Mouse (Mus musculus) heart, postnatal 10 days (tissue): Measurements from ENCODE around the gene Dhx57. TPM values are rescaled to one million over a fixed set of nuclear protein-coding genes. Genes with fewer than 3 reads are reported as not detected.
"Not testable (repeated sequence)": the region's sequence is repeated elsewhere in the genome, so short reads cannot be mapped to it uniquely, and the experiment has no call there.

Experiments
- DNase-seq, 2 experiments: peaks; one replicate each; pipeline ENCODE4 v3.0.0; 2021
- intact Hi-C: fragments of 180-260 bp; cut with DNase I; formaldehyde crosslinking; loops from one replicate; pipeline ENCODE4 v1.15.1; 2025
- total RNA-seq, 2 experiments: library from RNA; stranded (reverse); gene quantifications; 2 replicates each; pipeline ENCODE4 v1.2.3; 2021

The Dhx57 gene
- total RNA-seq, 2 experiments from 2014 or later, result 7.5 to 8.7 TPM

DNA sequence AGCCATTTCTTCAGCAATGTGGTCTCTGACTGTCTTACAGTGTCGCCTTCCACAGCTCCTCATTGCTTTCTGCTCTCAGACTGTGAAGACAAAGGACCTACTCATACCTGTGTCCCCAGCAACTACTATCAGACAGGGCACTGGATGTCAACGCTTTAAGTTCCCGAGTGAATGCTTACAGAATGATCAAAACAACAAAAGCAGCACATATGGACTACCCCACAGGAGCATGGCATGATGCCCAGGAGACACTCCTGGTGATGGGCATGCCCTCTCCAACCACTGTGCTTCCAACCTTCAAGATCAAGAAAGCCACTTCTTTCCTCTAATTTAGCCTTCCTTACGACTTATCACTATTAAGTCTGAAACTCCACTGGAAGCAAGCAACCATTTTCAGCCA, 23.2 kb downstream of the Dhx57 start:
- intact Hi-C loops, result no loop called here
- no peak for DNase-seq

DNA sequence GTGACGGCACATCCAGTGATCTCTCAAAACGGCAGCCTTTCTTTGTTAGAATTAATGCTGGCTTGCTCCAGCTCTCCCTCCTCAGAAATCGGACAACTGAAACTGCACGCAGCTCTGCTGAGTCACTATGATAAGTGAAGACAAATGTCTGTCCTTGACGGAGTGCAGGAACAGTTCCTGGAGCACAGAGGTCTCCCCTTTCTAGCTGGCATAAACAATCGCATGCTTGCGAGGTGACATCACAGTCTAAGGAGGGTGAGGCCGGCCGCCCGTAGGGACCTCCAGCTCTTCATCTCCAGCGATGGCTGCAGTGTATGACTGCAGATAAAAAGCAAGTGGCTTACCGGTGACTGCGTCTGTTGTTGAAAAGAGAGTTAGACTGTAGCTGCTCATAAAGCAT, 35.1 kb downstream of the Dhx57 start:
- intact Hi-C loops, result no loop called here
- peak; percentile 81 to 87 for DNase-seq

DNA sequence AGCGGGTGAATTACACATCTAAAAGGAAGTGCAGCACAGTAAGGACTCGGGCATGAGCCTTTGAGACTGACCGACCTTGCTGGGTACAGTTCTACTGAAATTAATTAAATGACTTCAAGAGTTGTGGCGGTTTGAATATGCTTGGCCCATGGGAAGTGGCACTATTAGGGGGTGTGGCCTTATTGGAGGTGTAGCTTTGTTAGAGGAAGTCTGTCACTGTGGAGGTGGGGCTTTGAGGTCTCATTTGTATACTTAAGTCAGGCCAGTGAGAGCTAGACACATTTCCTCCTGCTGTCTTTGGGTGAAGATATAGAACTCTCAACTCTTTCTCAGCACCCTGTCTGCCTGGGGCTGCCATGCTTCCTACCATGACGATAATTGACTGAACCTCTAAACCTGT, 35.9 kb downstream of the Dhx57 start:
- intact Hi-C loops, result no loop called here
- DNase-seq, result no peak

DNA sequence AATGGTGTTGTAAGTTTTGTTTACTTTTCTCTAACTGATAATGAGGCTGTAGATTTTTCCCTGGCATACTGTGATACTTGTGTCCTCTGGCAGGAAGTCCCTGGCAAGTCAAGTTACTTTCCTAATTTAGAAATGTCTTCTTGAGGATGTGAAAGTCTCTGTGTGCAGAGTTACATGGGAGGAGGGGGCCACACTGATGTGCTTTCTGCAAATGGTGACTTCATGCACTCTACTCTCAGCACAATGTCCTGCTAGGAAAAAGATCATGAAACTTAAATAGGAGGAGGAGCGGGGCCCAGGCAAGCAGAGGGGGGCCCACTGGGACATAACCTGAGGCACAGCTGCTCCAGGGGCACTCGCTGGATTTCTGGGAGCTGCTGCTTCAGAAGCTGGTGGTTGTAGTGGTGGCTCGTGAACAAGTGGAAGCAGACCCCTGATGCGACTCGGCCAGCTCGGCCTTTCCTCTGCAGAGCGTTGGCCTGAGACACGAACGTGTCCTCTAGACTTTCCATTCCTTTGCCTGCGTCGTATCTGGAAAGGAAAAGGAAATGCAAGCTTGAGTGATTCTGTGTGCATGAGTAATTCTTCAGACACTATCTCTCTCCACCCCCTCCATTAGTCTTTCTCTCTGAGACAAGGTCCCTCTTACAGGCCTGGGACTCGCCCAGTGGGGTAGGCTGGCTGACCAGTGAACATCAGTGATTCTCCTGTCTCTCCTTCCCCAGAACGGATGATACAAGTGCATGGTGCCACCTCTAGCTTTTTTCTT, 37.3 kb downstream of the Dhx57 start:
- intact Hi-C loops, result no loop called here
- DNase-seq, result peak in 1 of 2 experiments; percentile 20

DNA sequence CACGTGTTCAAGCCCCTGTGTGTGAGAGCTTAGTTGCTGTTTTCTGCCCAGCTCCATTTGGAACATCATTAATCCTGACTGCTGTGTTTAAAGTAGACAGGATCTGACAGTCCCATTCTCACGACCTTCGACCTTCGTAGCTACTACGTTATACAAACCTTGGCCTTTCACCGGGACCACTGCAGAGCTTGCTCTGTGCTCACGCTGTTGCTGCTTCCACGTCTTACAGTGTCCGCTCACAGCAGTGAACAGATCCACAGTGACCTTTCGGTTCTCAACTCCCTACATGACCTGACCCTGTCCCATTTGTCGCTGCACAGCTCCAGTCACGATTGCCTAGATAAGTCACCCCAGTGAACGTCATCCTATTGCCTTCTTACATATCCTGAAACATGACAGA, 47.2 kb downstream of the Dhx57 start:
- intact Hi-C loops, result no loop called here
- no peak for DNase-seq

DNA sequence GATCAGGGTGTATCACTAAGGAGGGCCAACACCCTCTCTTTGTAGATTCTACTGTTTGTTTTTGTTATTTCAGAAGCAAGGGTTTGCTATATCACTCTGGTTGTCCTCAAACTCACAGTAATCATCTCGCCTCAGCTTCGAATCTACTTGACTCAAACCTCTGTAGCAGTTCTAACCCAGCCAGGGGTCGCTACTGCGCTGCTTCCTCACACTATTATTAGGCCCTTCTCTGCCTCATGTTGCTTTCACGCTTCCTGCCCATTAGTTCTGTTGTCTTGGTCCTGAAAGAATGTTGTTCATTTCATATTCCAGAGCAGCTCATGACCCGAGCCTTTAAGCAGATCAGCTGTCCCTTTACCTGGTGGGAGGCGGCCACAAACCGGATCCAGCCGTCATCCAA, 48.7 kb downstream of the Dhx57 start:
- no peak for DNase-seq
- intact Hi-C loops, result no loop called here

DNA sequence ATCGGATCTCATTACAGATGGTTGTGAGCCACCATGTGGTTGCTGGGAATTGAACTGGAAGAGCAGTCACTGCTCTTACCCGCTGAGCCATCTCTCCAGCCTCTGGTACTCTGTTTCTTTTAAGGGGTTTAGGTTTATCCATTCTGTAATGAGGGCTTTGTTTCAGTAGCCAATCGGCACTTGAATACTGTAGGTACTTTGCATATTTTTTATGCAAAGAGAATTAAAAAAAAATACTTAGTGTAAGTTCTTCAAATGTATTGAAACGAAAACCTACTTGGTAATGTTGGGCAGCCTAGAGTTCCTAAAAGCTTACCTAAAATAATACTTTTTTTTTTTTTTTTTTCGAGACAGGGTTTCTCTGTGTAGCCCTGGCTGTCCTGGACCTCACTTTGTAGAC, 52.8 kb downstream of the Dhx57 start:
- intact Hi-C loops, result no loop called here
- no peak for DNase-seq

DNA sequence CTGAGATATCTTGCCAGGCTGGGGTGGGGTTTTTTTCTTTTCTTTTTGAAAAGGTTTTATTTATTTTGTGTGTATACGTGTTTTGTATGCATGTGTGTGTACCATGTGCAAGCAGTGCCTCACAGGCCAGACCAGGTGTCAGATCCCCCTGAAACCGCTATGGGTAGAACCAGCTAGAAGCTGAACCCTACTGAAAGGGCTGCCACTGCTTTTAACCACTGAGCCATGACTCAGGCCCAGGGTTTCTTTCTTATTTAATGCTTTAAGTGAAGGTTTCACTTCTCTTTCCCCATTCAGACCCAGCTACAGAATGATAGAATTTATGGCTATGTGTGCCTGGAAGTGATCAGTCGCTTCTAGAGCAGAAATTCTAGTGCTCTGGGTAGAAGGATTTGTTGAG, 53.5 kb downstream of the Dhx57 start:
- intact Hi-C loops, result no loop called here
- DNase-seq, result no peak

DNA sequence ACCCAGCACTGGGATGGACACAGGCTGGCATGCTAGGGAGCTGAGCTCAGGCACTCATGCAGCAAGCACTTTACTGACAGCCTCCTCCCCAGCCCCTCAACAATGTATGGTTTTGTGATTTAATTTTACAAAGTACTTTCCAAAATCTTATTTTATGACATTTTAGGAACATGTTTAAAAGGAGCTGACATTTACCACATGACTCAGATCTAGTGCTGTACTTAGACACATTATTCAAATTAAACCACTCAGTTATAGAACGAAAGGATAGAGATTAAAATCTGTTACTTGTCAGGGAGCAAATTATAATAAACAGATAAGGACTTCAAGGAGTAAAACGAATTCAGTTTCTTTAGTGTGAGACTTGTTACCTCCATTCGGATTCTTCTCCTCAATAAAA, 54.8 kb downstream of the Dhx57 start:
- intact Hi-C loops, result no loop called here

DNA sequence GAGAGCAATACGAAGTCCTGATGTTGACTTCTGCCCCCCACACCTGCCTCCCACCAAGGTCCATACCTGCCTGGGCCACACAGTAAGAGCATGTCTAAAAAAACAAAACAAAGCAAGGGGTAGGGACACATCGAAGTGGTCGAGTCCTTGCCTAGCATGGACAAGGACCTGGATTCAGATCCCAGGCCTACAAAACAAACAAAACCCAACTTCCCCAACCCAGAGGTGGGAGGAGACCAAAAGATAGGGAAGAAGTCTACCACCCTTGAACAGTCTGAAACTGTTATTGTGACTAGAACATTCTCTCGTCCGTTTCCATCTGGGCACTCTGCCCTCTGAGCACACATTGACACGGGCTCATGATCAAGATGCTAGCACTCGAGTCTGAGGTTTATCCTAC, 55.9 kb downstream of the Dhx57 start:
- intact Hi-C loops, result no loop called here
- no peak for DNase-seq

More for the DNA sequence above, 54.8 kb downstream of the Dhx57 start:
- DNase-seq, result no peak

DNA sequence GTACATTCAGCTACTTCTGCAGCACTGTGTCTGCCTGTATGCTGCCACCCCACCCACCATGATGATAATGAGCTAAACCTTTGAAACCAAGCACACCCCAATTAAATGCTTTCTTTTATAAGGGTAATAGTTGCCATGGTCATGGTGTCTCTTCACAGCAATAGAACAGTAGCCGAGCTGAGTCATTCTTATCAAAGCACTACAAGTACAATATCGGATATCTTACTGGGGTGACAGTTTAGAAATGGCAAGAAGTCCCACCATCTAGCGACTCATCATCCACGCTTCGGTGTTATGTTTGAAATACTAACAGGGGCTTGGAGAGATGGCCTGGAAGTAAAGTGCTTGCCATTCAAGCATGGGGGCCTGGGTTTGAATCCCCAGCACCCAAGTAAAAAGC, 56.4 kb downstream of the Dhx57 start:
- DNase-seq, result no peak
- intact Hi-C loops, result no loop called here

DNA sequence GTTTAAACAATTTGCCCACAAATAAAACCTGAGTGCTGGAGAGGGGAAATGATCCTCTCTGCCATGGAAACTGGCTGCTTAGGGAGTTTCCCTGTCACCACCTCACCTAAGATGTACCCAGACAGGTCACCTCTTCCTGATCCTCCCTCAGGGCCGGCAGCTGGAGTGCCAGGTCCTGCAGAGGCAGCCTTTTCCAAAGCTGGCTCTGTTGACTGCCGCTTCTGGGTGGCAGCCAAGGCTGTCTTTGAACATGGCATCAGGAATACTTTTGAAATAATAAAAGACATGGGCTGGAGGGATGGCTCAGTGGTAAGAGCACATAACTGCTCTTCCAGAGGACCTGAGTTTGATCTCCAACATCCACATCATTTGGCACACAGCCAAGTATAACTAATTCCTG, 60.9 kb downstream of the Dhx57 start:
- intact Hi-C loops, result no loop called here
- DNase-seq, result peak; percentile 49 to 50

DNA sequence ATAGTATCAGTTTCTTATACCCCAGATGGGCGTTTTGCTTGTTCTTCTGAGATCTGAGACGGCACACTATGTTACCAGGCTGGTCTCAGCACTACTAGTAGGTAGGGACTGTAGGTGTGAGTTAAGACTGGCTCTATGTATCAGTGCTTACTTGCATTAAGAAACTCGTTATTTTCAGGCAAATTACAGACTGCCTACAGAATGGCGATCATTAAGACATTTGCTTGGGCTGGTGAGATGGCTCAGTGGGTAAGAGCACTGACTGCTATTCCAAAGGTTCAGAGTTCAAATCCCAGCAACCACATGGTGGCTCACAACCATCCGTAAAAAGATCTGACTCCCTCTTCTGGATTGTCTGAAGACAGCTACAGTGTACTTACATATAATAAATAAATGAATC, 65.1 kb downstream of the Dhx57 start:
- intact Hi-C loops, result loop anchor here (2.0 kb wide), 1 partner anchor 18 kb away; the partner anchor contains the start of genes Srsf7 and Ttc39d
- DNase-seq, result not testable (repeated sequence)

DNA sequence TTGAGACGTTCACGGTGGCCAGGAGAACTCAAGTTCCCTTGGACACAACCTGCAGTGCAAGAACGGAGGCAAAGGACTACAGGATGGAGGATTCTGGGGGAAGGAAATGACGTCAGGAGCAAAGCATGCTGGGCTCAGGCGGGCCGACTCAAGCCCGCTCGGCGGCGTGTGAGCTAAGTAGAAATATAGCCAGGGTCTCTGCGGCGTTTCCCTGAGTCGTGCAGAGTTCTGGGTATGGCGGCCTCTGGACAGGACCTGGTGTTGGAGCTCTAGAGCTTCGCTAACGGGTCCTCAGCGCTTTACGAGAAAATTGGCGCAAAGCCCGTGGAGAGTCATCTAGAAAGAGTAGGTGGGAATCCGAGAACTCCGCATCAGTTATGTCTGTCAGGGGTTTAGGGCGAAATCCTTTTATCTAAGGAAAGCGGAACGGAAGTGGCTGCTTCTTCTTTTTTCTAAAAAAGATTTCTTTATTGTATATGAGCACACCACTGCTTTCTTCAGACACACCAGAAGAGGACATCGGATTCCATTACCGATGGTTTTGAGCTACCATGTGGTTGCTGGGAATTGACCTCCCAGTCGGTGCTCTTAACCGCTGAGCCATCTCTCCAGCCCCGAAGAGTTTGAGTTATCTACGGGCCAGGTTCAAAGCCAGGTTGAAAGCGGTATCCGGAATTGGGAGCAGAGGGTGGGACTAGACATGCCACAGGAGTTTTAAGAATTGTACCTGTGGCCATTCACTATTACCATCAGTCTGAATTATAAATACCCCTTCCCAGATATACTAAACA, 65.8 kb downstream of the Dhx57 start, which contains the start of gene Gemin6:
Gene Gemin6, plus strand, starts transcription at position 116 of the 791 bp plus-strand sequence.
- intact Hi-C loops, result loop anchor here (2.0 kb wide), 1 partner anchor 18 kb away; the partner anchor contains the start of genes Srsf7 and Ttc39d
- peak; percentile 90 to 91 for DNase-seq

DNA sequence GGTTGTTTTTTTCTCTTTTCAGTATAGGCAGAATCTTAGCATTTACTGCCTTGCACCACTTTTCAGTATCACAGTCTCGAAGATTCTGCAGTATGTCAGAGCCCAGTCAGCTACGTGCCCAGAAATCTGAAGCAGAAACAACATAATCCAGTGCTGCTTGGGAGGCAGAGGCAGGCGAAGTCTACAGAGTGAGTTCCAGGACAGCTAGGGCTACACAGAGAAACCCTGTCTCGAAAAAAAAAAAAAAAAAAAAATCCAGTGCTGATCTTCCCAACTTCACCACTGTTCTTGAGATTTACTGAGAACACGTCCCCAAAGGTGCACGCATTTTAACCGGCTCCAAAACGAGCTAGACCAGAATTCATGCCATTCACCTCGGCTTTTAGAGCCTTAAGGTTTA, 66.4 kb downstream of the Dhx57 start:
- intact Hi-C loops, result loop anchor here (2.0 kb wide), 1 partner anchor 17 kb away; the partner anchor contains the start of genes Srsf7 and Ttc39d
- no peak for DNase-seq

DNA sequence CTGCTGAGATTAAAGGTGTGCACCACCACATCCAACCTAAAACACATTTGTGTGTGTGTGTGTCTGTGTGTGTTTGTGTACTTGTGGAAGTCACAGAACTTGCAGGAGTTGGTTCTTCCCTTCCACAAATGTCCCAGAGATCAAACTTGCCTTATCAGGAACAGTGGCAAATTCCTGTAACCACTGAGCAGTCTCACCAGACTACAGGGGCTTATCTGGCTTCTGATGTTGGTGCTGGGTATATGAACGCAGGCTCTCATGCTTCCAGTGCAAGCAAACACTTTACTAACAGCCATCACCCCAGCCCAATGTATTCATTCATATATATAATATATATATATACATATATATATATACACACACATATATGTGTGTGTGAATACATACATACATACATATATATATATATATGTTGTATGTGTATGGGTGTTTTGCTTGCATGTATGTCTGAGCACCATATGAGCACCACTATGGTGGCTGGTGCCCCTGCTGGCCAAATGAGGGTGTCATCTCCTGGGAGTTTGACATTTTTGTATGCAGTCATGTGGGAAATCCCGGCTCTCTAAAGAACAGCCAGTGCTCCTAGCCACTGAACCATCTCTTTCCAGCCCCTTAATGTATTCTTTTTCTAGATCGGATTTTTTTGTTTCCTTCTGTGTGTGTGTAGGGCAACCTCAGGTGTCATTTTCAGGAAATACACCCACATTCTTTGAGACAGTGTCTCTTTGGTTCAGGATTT, 68.2 kb downstream of the Dhx57 start:
- DNase-seq, result no peak
- intact Hi-C loops, result no loop called here

DNA sequence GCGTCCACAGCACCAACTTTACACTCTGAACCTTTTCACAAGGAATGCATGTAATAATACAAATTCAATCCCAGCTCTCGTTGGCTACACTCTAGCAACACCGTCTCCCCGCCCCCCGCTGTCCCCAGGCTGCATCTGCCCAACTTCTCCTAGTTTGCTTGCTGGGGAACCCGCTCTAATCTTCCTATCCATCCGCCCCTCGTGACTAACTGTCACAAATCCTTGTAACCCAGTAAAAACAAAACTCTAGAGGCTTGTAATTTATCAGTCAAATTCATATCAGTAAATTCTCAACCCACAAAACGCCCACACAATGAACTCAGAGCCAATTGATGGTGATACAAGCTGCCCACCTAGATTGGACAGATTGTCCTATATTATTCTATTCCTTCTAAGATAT, 69.1 kb downstream of the Dhx57 start:
- DNase-seq, result no peak
- intact Hi-C loops, result no loop called here

DNA sequence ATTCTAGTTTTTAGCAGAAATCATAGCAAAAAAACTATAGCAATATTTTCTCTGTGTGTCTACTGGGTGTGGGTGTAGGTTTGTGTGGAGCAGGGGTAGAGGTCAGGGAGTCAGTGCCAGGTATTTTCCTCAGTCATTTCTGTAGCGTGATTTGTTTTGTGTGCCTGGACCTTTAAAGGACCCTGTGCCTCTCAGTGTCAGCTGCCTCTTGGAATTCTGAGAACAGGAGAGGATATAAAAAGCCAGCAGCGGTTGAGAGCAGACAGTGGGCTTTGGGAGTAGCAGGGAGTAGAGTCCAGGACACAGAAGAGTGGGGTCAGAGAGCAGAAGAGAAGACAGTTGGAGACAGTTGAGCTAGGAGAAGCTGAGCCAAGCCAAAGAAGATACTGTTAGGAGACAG, 70.1 kb downstream of the Dhx57 start:
- intact Hi-C loops, result no loop called here

DNA sequence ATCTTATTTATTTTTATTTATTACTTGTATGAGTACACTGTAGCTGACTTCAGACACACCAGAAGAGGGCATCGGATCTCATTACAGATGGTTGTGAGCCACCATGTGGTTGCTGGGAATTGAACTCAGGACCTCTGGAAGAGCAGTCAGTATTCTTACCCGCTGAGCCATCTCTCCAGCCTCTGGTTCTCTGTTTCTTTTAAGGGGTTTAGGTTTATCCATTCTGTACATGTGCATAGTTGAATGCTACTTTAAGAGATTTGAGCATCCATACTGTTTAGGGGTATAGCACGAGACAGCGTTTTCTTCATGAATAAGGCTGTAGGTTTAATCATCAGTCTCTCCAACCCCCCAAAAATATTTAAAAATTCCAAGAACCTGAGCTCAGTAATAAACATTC, 76.3 kb downstream of the Dhx57 start:
- intact Hi-C loops, DNase-seq: not testable (repeated sequence)

More for the DNA sequence above, 70.1 kb downstream of the Dhx57 start:
- no peak for DNase-seq

DNA sequence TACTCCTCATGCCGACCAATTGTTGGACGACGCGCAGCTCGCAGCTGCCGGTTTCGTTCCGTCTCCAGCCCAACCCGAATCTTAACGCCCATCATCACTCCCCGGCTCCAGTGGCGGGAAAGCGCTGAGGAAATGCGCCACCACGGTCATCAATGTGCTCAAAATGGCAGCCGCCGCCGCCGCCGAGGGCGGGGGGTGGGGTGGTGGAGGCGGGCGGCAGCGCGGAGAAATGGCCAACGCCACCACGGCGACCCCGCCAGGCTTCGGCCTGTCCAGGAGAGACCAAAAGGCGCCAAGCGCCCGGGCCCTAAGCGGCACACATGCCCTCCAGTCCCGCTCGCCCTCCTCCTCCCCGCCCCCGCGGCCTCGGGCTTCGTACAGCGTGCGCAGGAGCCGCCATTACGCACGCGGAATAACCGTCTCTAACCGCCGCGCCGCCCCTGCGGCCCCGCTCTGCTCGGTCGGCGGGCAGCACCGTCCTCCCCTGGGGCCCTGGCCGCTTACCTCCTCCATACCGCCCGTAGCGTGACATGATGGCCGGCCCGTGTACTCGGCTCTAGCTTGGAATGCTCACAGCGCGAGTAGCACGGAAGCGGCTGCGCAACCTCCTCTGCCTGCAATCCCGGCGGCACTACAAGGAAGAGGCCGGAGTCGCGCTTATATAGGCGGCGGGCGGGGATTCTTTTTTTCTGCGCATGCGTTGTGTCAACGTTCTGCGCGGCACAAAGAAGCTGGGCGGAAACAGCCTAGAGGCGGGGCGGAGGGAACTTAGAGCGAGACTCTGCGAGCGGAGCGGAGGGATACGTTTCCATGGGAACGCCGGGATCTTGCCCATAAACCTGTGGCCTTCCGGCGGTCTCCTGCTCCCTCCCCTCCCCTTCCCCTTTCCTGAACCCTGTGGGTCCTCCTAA, 83.3 kb downstream of the Dhx57 start, which contains the start of the genes Srsf7 and Ttc39d:
Gene Srsf7, minus strand, starts transcription at position 637 of the 911 bp plus-strand sequence.
Gene Ttc39d, plus strand, starts transcription at position 790 of the 911 bp plus-strand sequence.
- intact Hi-C loops, result loop anchor here (2.0 kb wide), 1 partner anchor 18 kb away; the partner anchor contains the start of gene Gemin6
- peak; percentile 99 for DNase-seq
